Mouse (Mus musculus): Measurements from ENCODE around the gene Zfp317.

DNA sequence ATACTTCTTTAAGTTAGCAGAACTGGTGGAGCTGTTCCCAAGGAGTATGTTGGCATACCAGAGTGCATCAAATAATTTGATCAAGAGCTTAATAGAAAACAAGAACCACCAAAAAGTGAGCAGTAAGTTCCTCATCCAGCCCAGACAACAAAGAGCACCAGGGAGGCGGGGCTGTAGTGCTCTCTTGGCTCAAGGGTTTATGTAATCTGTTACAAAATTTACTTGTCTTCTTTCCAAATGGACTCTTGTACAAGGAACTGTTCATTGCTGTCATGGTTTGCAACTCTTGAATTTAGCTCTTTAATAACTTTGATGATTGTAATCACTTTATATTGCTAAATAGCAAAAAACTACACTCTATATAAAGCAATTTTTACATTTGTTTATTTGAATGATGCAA, 69.5 kb downstream of the Zfp317 start:
- TF ChIP-seq CTCF (IDR thresholded peaks at IDR 0.05; ENCODE audit: low read depth, low read length) (no peak), POLR2AphosphoS5 (IDR thresholded peaks at IDR 0.05; ENCODE audit: insufficient replicate concordance, low read depth, low read length) (no peak), GATA2 (IDR thresholded peaks at IDR 0.05; ENCODE audit: borderline replicate concordance, low read depth, low read length) (no peak), TAL1 (conservative IDR thresholded peaks at IDR 0.05; ENCODE audit: low read depth, low read length) (no peak)
